In the genomic region with DNA sequence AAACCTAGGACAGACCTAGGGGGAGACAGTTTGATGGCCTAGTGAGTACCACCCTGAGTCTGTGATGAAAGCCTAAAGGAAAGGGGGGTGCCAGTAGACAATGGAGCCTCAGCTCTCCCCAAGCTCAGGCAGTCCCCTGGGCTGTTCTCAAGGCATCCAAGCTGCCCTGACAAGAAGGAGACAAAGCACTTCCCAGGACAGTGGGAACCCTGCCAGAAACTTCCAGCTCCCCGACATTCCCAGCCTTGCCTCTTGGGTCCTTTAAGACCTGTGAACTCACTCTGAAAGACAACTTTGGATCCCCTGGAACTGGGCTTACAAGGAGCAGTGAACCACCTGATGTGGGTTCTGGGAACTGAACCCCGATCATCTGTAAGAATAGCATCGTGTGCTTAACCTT, we compare ENCODE assay signal across 11 mouse cellular contexts.
A peak's percentile ranks its signal among the peaks of the same experiment; 100 is the strongest.
DNase-seq lines count a peak whose midpoint lies in the region; ATAC-seq lines count a peak whose summit lies in the region.
"Had no signal": no experiment of that assay in that cellular context is flagged by ENCODE, and none has a peak within 500 bp of the region (broad histone marks: within the 10 kb centered on the region; RNA-seq: fewer than 3 reads in every experiment).

No protein-coding gene starts in this region.

- no peak overlapping the region for H3K9ac ChIP-seq in heart, embryonic 15.5 days
- H3K9ac ChIP-seq in neural tube, embryonic 13.5 days = no peak overlapping the region
- 0 out of 2 replicates have a peak overlapping the region, but pooled peaks have one; percentile 15 for H3K9ac ChIP-seq in intestine, embryonic 16.5 days (ENCODE audit: low read depth, low read length)
- H3K9ac ChIP-seq in stomach, embryonic 16.5 days (ENCODE audit: low read length) = 0 out of 2 replicates have a peak overlapping the region, but pooled peaks have one; percentile 20

- H3K4me1 ChIP-seq in heart, embryonic 15.5 days (replicated peaks) = peaks cover 48% of the 10 kb centered on the region
- peaks cover 47% of the 10 kb centered on the region for H3K4me1 ChIP-seq in neural tube, embryonic 13.5 days (replicated peaks)
- peaks cover 32% of the 10 kb centered on the region for H3K4me1 ChIP-seq in intestine, embryonic 16.5 days (ENCODE audit: control insufficient read depth, insufficient read depth, low read length)
- H3K4me1 ChIP-seq in stomach, embryonic 16.5 days (ENCODE audit: control insufficient read depth, insufficient read depth, low read length) = peaks cover 44% of the 10 kb centered on the region

- no peak for DNase-seq in heart, postnatal 10 days
- DNase-seq in neural tube, embryonic 10.5 days (ENCODE audit: extremely low spot score, low spot score) = no peak
- no peak for DNase-seq in right cerebral cortex, adult 2 months (ENCODE audit: low spot score in 2 of 2)
- no peak for DNase-seq in spleen, adult 18-20 months
- DNase-seq: cerebellum, adult 8-10 months had no signal

- H3K9me3 ChIP-seq in heart, embryonic 15.5 days (replicated peaks) = no peaks in the 10 kb centered on the region
- H3K9me3 ChIP-seq in neural tube, embryonic 13.5 days = no peaks in the 10 kb centered on the region
- no peaks in the 10 kb centered on the region for H3K9me3 ChIP-seq in intestine, embryonic 16.5 days (ENCODE audit: control insufficient read depth, low read length)
- no peaks in the 10 kb centered on the region for H3K9me3 ChIP-seq in stomach, embryonic 16.5 days (replicated peaks; ENCODE audit: control insufficient read depth, low read length)

- peak overlapping the region; percentile 48 for H3K27ac ChIP-seq in heart, embryonic 15.5 days
- peak overlapping the region; percentile 24 for H3K27ac ChIP-seq in neural tube, embryonic 13.5 days (replicated peaks)
- peak overlapping the region; percentile 36; the same call in 1 of the 2 replicates for H3K27ac ChIP-seq in intestine, embryonic 16.5 days (ENCODE audit: low read length)
- peak overlapping the region; percentile 12; the same call in 1 of the 2 replicates for H3K27ac ChIP-seq in stomach, embryonic 16.5 days (ENCODE audit: low read length)
- H3K27ac ChIP-seq: left cerebral cortex, adult 2 months had no signal

- intact Hi-C loops in heart, postnatal 10 days (cut with DNase I) = loop anchor here (2.0 kb wide), 1 partner anchor 14 kb away; no protein-coding TSS in a partner anchor

- no peak overlapping the region for H3K4me2 ChIP-seq in heart, embryonic 15.5 days
- no peak overlapping the region for H3K4me2 ChIP-seq in neural tube, embryonic 13.5 days
- no peak overlapping the region for H3K4me2 ChIP-seq in intestine, embryonic 16.5 days (ENCODE audit: low read depth, low read length)
- H3K4me2 ChIP-seq in stomach, embryonic 16.5 days (ENCODE audit: low read depth, low read length) = no peak overlapping the region

- no peak for ATAC-seq in heart, embryonic 15.5 days (replicated peaks; ENCODE audit: insufficient number of reproducible peaks, insufficient read depth, low FRiP score, low read depth)
- ATAC-seq in neural tube, embryonic 13.5 days (ENCODE audit: low read depth) = no peak; the same call in 1 of the 2 replicates
- no peak for ATAC-seq in intestine, embryonic 16.5 days
- 0 out of 2 replicates have a peak, but pooled peaks have one; percentile 1 for ATAC-seq in stomach, embryonic 16.5 days (ENCODE audit: insufficient read depth, low FRiP score)

- no peaks in the 10 kb centered on the region for H3K36me3 ChIP-seq in heart, embryonic 15.5 days
- no peaks in the 10 kb centered on the region for H3K36me3 ChIP-seq in neural tube, embryonic 13.5 days
- no peaks in the 10 kb centered on the region for H3K36me3 ChIP-seq in intestine, embryonic 16.5 days (ENCODE audit: control insufficient read depth, insufficient read depth, low read length)
- no peaks in the 10 kb centered on the region for H3K36me3 ChIP-seq in stomach, embryonic 16.5 days (ENCODE audit: control insufficient read depth, insufficient read depth, low read length)

- H3K4me3 ChIP-seq in heart, embryonic 15.5 days = no peak overlapping the region
- no peak overlapping the region for H3K4me3 ChIP-seq in neural tube, embryonic 13.5 days
- no peak overlapping the region for H3K4me3 ChIP-seq in intestine, embryonic 16.5 days (ENCODE audit: low read length)
- H3K4me3 ChIP-seq in stomach, embryonic 16.5 days (replicated peaks; ENCODE audit: low read length) = no peak overlapping the region
- H3K4me3 ChIP-seq: left cerebral cortex, adult 2 months; megakaryocyte, embryonic 14.5 days had no signal

- H3K27me3 ChIP-seq in heart, embryonic 15.5 days = 0 out of 2 replicates have a peak, but pooled peaks cover 6% of the 10 kb centered on the region
- peaks cover 16% of the 10 kb centered on the region for H3K27me3 ChIP-seq in neural tube, embryonic 13.5 days
- H3K27me3 ChIP-seq in intestine, embryonic 16.5 days (replicated peaks; ENCODE audit: control insufficient read depth, insufficient read depth, low read length) = no peaks in the 10 kb centered on the region; the same call in 1 of the 2 replicates
- no peaks in the 10 kb centered on the region; the same call in 1 of the 2 replicates for H3K27me3 ChIP-seq in stomach, embryonic 16.5 days (ENCODE audit: control insufficient read depth, insufficient read depth, low read length)

- 65% methylated on average over 3 of the region's 3 CpGs for WGBS in heart, embryonic 15.5 days
- 80% methylated on average over 3 of the region's 3 CpGs for WGBS in neural tube, embryonic 13.5 days
- WGBS in intestine, embryonic 16.5 days = 74% methylated on average over 3 of the region's 3 CpGs
- 70% methylated on average over 3 of the region's 3 CpGs for WGBS in stomach, embryonic 16.5 days

Comparison
In these comparisons a context has a peak if more than half of its experiments do, and no peak if none do; other contexts are left out.
1. H3K9ac ChIP-seq: peak in intestine, embryonic 16.5 days (single experiment) and stomach, embryonic 16.5 days (single experiment); none in heart, embryonic 15.5 days (single experiment) and neural tube, embryonic 13.5 days (single experiment).
2. Peak in every context shown above with its lines, with median percentiles within 50 percentile points of each other: H3K27ac ChIP-seq.